Mouse (Mus musculus) stomach, adult 2 months (tissue): ENCODE data around the gene Ext2. TPM values are rescaled to one million over a fixed set of nuclear protein-coding genes. Genes with fewer than 3 reads are reported as not detected.

Source experiments
- polyA plus RNA-seq: library from polyadenylated mRNA; depleted of rRNA; stranded (reverse); fragments of >200 nt; gene quantifications from 2 replicates; pipeline ENCODE4 v1.2.3, GENCODE M21; 2012; rRNA removed

Gene Ext2
- 12.8 and 13.0 TPM in 2 replicates for polyA plus RNA-seq

DNA sequence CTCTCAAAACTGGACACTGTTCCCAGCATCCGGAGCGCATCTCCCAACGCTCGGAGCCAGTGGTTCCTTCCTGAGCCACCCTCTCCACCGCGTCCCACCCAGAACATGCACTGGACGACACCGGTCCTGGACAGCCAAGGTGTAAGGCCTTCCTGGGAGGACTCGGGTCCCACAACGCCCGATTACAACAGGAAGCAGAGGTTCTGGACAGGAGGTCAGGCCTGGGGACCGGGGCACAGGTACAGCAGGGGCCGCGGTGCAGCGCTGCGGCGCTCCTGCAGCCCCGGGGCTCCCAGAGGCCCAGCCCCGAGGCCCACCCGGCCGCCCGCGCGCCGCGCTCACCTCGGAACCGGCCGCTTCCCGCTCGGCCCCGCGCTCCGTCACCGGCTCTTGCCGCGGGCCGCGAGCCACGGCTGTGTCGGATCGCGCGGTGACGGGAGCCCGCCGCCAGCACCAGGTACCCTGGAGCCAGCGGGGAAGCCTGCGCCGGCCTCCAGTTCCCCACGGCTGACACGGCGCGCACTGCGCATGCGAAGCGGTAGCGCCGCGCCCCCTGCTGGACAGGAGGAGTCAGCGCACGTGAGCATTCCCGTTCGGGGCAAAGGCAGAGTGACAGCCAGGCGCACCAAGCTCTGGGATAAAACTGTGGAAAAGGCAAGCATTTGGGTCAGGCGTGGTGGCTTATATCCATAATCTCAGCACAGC is at the start of gene Ext2:
Ext2 (minus strand) TSS at position 524 of the 705 bp plus-strand sequence.

DNA sequence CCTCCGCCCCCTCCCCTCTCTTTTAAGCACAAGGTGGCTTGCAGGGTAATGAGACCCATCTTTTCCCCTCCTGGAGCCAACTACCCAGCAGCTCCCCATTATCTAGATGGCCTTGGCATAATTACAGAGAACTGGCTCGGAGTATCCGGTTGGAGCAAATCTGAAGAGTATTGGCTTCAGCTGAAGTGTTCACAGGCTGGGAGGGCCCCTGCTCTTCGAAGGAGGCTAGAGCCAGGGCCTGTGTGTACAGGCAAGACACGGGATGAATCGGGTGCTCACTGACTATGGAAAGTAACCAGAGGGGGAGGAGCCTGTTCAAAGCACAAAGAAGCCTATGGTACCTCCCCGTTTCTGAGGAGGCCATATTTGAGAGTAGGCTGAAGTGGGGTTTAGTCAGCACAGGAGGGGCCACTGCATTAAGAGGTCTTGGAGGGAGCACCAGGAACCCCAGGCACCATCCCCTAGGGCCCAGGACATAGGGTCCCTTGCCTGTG is 46.8 kb upstream of the Ext2 start, which contains the start of gene Accsl:
Accsl (minus strand) TSS at position 51 of the 494 bp plus-strand sequence.

DNA sequence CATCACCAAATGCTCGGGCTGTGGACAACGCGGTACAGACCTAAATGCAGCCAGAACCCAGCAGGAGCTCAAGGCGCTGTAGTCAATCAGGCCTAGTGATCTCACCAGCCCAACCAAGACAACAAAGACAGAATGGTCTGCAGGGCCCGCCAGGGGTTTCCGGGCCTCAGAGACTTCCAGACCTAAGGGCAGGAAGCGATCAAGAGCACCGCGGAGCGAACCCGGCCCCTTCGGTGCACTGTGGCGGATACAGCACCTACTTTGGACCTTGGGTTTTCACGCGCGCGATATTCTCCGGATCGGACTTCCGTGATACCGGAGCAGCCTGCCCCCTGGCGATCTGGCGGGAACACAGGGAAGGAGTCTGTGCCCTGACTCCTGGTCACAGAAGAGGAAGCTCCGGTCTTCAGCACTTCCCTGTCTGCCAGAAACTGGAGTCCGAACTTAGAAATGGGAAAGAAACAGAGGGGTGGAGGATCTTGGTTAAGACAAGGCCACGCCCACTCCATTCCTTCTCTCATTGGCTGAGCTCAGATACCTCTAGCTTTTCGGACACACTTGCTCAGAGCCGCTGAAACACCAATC is 27.2 kb upstream of the Ext2 start, which contains the start of gene Accs:
Accs (minus strand) TSS at position 439 of the 585 bp plus-strand sequence.

Other genes starting within 250 kb of the Ext2 start
- 0.02 TPM in 1 of 2 replicates, not detected in the other for gene Alx4, start 180.2 kb downstream of the Ext2 start, polyA plus RNA-seq
- gene Accs, start 27.4 kb upstream of the Ext2 start, polyA plus RNA-seq: 1.7 and 5.2 TPM in 2 replicates
- 0.53 TPM in 1 of 2 replicates, not detected in the other for gene Accsl, start 46.6 kb upstream of the Ext2 start, polyA plus RNA-seq
- 78.2 and 182 TPM in 2 replicates for gene Gm13889, start 134.6 kb upstream of the Ext2 start, polyA plus RNA-seq
- not detected in 2 replicates for gene Gm27027, start 173.8 kb upstream of the Ext2 start, polyA plus RNA-seq
- gene Alkbh3, start 188.2 kb upstream of the Ext2 start, polyA plus RNA-seq: 16.3 and 21.3 TPM in 2 replicates